ENCODE assay signal across 8 mouse cellular contexts in the genomic region with DNA sequence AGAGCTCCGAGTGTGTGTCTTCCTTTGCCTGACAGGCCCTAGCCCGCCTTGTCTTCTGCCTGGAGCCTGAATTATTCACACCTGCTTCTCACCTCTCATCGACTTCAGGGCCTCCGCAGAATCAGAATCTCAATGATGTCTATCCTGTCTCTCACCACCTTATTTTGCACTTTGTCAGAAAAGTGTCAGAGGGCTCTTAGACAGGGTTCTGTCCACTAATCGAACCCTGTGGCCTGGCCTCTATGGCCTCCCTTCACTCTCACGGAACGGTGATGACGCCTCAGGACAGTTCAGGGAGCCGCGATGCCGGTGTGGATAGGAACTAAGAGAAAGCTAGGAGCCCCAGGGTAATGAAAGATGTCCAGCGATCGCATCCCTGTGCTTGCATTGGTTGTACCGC. TPM values are rescaled to one million over a fixed set of nuclear protein-coding genes. Genes with fewer than 3 reads are reported as not detected.
DNase-seq lines count a peak whose midpoint lies in the region; ATAC-seq and TF ChIP-seq lines count a peak whose summit lies in the region.

A gene (plus strand): TSS at position 301 of the 400 bp plus-strand sequence.

- H3K4me1 ChIP-seq in heart, embryonic 10.5 days, result peaks cover 24% of the 10 kb centered on the region
- H3K4me1 ChIP-seq in ES-E14 (ENCODE audit: control insufficient read depth in 2 of 2, insufficient read depth in 2 of 2, low read length in 2 of 2, poor library complexity in 1 of 2), result peaks cover 0 to 2% of the 10 kb centered on the region in 2 experiments; a peak in 1 of 4 replicates
- peaks cover 24% of the 10 kb centered on the region for H3K4me1 ChIP-seq in limb, embryonic 15.5 days

- H3K36me3 ChIP-seq in heart, embryonic 10.5 days, result no peaks in the 10 kb centered on the region
- H3K36me3 ChIP-seq in ES-E14 (ENCODE audit: control insufficient read depth, insufficient read depth, low read length, poor library complexity, severe bottlenecking), result no peaks in the 10 kb centered on the region
- no peaks in the 10 kb centered on the region for H3K36me3 ChIP-seq in limb, embryonic 15.5 days

- no peak for ATAC-seq in limb, embryonic 15.5 days (ENCODE audit: insufficient number of reproducible peaks, low FRiP score, low TSS enrichment, low read depth)

- no peaks in the 10 kb centered on the region for H3K9me3 ChIP-seq in heart, embryonic 10.5 days
- no peaks in the 10 kb centered on the region for H3K9me3 ChIP-seq in ES-E14 (ENCODE audit: control insufficient read depth, insufficient read depth, low read depth, low read length)
- no peaks in the 10 kb centered on the region for H3K9me3 ChIP-seq in limb, embryonic 15.5 days

- peak within 1 kb of the TSS; percentile 95 for H3K4me2 ChIP-seq in limb, embryonic 15.5 days

- H3K27me3 ChIP-seq in heart, embryonic 10.5 days (ENCODE audit: insufficient read depth, poor library complexity, severe bottlenecking), result peaks cover 95% of the 10 kb centered on the region
- peaks cover 84% of the 10 kb centered on the region for H3K27me3 ChIP-seq in limb, embryonic 15.5 days

- intact Hi-C loops in heart, postnatal 36 days (cut with DNase I), result loop anchor here (2.0 kb wide), 1 partner anchor 59 kb away; no protein-coding TSS in a partner anchor
- intact Hi-C loops in heart, postnatal 10 days (cut with DNase I), result no loop called here

- in situ Hi-C loops in ES-E14 (cut with MboI; ENCODE audit: low sequenced_read_pairs in 2 of 2, unreplicated experiment in 2 of 2), result no loop called here

- no peak for DNase-seq in heart, embryonic 10.5 days (ENCODE audit: low spot score)
- no peak for DNase-seq in heart, postnatal 36 days
- no peak for DNase-seq in ES-E14 (ENCODE audit: low read depth, low spot score)
- DNase-seq in heart, postnatal 10 days, result no peak
- DNase-seq in spleen, postnatal 10 days (ENCODE audit: low spot score in 2 of 2), result no peak
- DNase-seq in cerebellum, adult 18-20 months, result no peak
- no peak for DNase-seq in urinary bladder, postnatal 36 days (ENCODE audit: low spot score in 2 of 2)

- 3% methylated on average over 14 of the region's 14 CpGs for WGBS in heart, embryonic 10.5 days
- WGBS in limb, embryonic 15.5 days, result 5% methylated on average over 14 of the region's 14 CpGs

- H3K4me3 ChIP-seq in heart, embryonic 10.5 days, result peak within 1 kb of the TSS; percentile 76
- peak within 1 kb of the TSS; percentile 80 to 87 for H3K4me3 ChIP-seq in ES-E14 (ENCODE audit: insufficient read depth in 1 of 2, low read depth in 1 of 2, low read length in 2 of 2, poor library complexity in 1 of 2, severe bottlenecking in 1 of 2)
- H3K4me3 ChIP-seq in limb, embryonic 15.5 days, result peak within 1 kb of the TSS; percentile 67

- peak within 1 kb of the TSS; percentile 56 for H3K27ac ChIP-seq in heart, embryonic 10.5 days
- no peak within 1 kb of the TSS for H3K27ac ChIP-seq in ES-E14 (ENCODE audit: insufficient read depth, low read depth, low read length, poor library complexity, severe bottlenecking)
- peak within 1 kb of the TSS; percentile 47; the same call in 1 of the 2 replicates for H3K27ac ChIP-seq in limb, embryonic 15.5 days

- H3K9ac ChIP-seq in ES-E14 (ENCODE audit: insufficient read depth, low read depth, low read length, poor library complexity, severe bottlenecking), result peak within 1 kb of the TSS; percentile 65
- peak within 1 kb of the TSS; percentile 60 for H3K9ac ChIP-seq in limb, embryonic 15.5 days

TF ChIP-seq in ES-E14, 5 proteins besides CTCF, POLR2A, EP300 and RAD21:
- TF ChIP-seq ZNF384 (IDR thresholded peaks at IDR 0.05; ENCODE audit: low read depth, low read length) (no peak), CHD2 (IDR thresholded peaks at IDR 0.05; ENCODE audit: low read depth, low read length) (no peak), MAFK (IDR thresholded peaks at IDR 0.05; ENCODE audit: insufficient read depth, low read depth, low read length) (no peak), HCFC1 (IDR thresholded peaks at IDR 0.05; ENCODE audit: borderline replicate concordance, insufficient read depth, low read length) (no peak), ZC3H11A (IDR thresholded peaks at IDR 0.05; ENCODE audit: borderline replicate concordance, low read depth, low read length) (no peak)

RNA-seq across cellular contexts. Expression of the gene that starts here (rescaled TPM):
- 2.4 and 5.2 TPM in 2 replicates for polyA plus RNA-seq in heart, embryonic 10.5 days (2016; fragmentation: Nextera tagmentation; extraction: Ambion mirVana)
- total RNA-seq in heart, postnatal 36 days (2021), result 1 to 10 TPM; 2.7 to 3.7 TPM
- 1.9 and 2.9 TPM in 2 replicates for total RNA-seq in ES-E14 (2012; rRNA removed)
- total RNA-seq in heart, postnatal 10 days (2021), result 10 to 100 TPM; 13.4 to 16.0 TPM
- polyA plus RNA-seq in limb, embryonic 15.5 days (2015; fragmentation: Nextera tagmentation; extraction: Ambion mirVana), result 23.5 and 24.9 TPM in 2 replicates
